Mouse (Mus musculus): ENCODE measurements at regions not wholly inside any gene's neighbourhood (a gene's known extent, or its start where the extent isn't known, plus 50 kb on each side); places are given as distances from the start of the nearest gene placed in this dataset.

DNA sequence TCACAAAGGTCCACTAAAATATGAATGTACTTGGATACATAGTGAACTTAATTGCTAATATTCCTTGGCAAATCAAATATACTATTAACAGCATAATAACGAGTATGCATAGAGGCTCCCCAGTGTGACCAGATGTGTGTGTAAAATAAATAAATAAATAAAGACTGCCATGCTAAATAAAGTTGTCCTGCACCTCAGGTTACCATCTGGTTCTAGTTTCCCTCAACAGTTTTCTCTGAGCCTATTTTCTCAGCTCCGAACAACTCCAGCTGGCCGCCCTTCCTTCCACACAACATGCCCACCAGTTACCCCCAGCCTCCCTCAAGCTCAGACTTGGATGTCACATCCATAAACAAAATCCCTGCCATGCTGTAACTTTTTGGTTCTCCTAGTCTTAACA is 253.8 kb upstream of the Tbx18 start:
- Histone ChIP-seq H3K4me3 (ENCODE audit: control insufficient read depth, low read depth, low read length) (no peak overlapping the region), H3K27me3 (ENCODE audit: control insufficient read depth, insufficient read depth, low read length) (no peaks in the 10 kb centered on the region), H3K36me3 (ENCODE audit: control insufficient read depth, insufficient read depth, low read length) (no peaks in the 10 kb centered on the region), H3K4me1 (ENCODE audit: control insufficient read depth, insufficient read depth, low read length) (no peaks in the 10 kb centered on the region), H3K27ac (ENCODE audit: control insufficient read depth, insufficient read depth, low read depth, low read length) (no peak overlapping the region)
- no peak for TF ChIP-seq CTCF (IDR thresholded peaks at IDR 0.05; ENCODE audit: control insufficient read depth, insufficient read depth, insufficient replicate concordance, low read depth, low read length)
- no peak for TF ChIP-seq POLR2A (IDR thresholded peaks at IDR 0.05; ENCODE audit: control insufficient read depth, low read depth, low read length)

DNA sequence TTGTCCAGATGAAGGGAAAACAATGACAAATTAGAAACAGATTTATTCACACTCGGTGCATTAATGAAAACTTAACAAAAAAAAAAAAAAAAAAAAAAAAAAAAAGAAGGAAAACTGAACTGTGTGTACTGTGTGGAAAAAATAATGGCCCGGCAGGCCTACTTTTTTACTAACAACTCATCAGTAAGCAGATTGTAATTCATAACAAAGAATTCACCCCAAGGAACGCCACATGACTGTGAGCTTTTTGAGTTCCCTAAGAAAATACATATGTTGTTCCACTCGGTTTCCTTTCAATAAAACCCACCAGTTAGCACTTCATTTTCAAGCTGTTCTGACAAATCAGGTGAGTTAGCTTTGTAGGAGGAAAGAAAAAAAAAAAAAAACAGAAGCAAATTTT is 254.4 kb upstream of the Tbx18 start:
- Histone ChIP-seq H3K4me1 (ENCODE audit: control insufficient read depth, insufficient read depth, low read length) (no peaks in the 10 kb centered on the region), H3K27ac (ENCODE audit: control insufficient read depth, insufficient read depth, low read depth, low read length) (no peak overlapping the region), H3K36me3 (ENCODE audit: control insufficient read depth, insufficient read depth, low read length) (no peaks in the 10 kb centered on the region), H3K27me3 (ENCODE audit: control insufficient read depth, insufficient read depth, low read length) (no peaks in the 10 kb centered on the region), H3K4me3 (ENCODE audit: control insufficient read depth, low read depth, low read length) (no peak overlapping the region)
- TF ChIP-seq POLR2A (IDR thresholded peaks at IDR 0.05; ENCODE audit: control insufficient read depth, low read depth, low read length): no peak
- no peak for TF ChIP-seq CTCF (IDR thresholded peaks at IDR 0.05; ENCODE audit: control insufficient read depth, insufficient read depth, insufficient replicate concordance, low read depth, low read length)

DNA sequence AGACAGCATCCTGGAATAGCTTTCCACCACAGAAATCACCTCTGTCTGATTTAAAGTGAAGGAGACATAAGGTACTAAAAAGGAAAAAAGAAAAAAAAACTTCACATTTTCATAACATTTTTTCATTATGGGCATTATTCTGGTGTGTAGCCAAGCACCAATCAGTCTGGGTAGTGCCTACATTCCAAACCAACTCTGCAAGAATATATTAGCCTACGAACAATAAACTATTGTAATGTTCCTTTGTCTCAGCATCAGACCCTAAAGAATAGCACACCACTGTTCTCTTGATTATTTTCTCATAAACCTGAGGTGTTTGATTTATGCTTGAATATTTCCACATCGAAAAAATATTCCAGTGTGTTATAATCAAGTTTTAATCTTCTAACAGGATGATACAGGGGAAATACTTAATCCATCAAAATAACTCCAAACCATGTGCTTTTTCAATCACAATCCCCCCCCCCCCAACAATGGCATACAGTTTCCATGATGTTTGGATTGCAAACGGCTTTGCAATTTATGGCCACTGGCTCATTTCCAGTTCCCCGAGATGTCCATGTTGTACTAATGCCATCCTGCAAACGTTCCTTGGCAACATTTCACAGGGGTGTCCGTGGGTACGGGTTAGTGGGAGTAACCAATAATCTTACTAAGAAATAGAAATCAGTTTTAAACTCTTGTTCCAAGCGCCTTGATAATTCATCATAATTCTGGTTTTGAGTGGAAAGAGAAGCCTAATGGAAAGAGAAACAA is 275.1 kb upstream of the Tbx18 start:
- no peak overlapping the region for H3K4me3 ChIP-seq (ENCODE audit: control insufficient read depth, low read depth, low read length)
- H3K36me3 ChIP-seq (ENCODE audit: control insufficient read depth, insufficient read depth, low read length): no peaks in the 10 kb centered on the region
- H3K4me1 ChIP-seq (ENCODE audit: control insufficient read depth, insufficient read depth, low read length): no peaks in the 10 kb centered on the region
- H3K27ac ChIP-seq (ENCODE audit: control insufficient read depth, insufficient read depth, low read depth, low read length): no peak overlapping the region
- H3K27me3 ChIP-seq (ENCODE audit: control insufficient read depth, insufficient read depth, low read length): no peaks in the 10 kb centered on the region
- no peak for TF ChIP-seq POLR2A (IDR thresholded peaks at IDR 0.05; ENCODE audit: control insufficient read depth, low read depth, low read length)
- no peak for TF ChIP-seq CTCF (IDR thresholded peaks at IDR 0.05; ENCODE audit: control insufficient read depth, insufficient read depth, insufficient replicate concordance, low read depth, low read length)

DNA sequence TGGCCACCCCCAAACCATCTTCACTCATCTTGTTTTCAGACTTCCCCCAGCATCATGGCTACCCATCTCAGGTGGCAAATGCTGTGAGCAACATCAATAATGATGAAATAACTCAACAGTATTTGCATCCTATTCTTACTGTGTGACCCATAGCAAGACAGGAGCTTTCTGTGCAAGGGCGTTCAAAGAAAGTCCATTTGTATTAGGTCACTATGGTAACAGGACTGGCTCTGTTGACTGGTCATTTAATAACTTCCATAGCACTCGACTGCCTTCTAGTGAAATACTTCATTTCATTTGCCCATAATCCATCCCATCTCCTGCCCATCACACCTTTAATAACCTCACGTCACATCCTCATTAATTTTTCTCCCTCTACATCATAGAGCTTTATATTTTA is 292.7 kb upstream of the Tbx18 start:
- H3K27ac ChIP-seq (ENCODE audit: control insufficient read depth, insufficient read depth, low read depth, low read length): no peak overlapping the region
- no peak for TF ChIP-seq POLR2A (IDR thresholded peaks at IDR 0.05; ENCODE audit: control insufficient read depth, low read depth, low read length)
- no peak for TF ChIP-seq CTCF (IDR thresholded peaks at IDR 0.05; ENCODE audit: control insufficient read depth, insufficient read depth, insufficient replicate concordance, low read depth, low read length)

DNA sequence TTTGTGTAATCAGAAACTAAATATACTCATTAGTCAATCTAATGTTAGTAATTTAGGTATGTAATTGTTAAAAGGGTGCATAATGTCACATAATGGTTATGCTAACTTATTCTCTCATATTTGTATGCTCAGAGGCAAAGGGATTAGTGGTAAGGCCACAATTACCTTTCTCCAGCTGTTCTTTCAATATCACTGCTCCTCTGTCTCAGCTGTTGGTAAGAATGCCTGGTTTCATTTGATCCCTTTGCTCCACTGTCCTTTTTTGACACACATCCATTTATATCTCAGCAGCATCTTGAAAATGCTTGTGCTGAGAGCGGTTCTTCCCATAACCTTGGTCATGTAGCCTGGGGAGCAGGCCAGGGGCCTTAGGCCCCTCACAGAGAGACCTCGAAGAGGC is 294.9 kb upstream of the Tbx18 start:
- H3K27ac ChIP-seq (ENCODE audit: control insufficient read depth, insufficient read depth, low read depth, low read length): no peak overlapping the region
- no peak for TF ChIP-seq CTCF (IDR thresholded peaks at IDR 0.05; ENCODE audit: control insufficient read depth, insufficient read depth, insufficient replicate concordance, low read depth, low read length)
- no peak for TF ChIP-seq POLR2A (IDR thresholded peaks at IDR 0.05; ENCODE audit: control insufficient read depth, low read depth, low read length)
- no peaks in the 10 kb centered on the region for H3K36me3 ChIP-seq (ENCODE audit: control insufficient read depth, insufficient read depth, low read length)
- H3K27me3 ChIP-seq (ENCODE audit: control insufficient read depth, insufficient read depth, low read length): no peaks in the 10 kb centered on the region
- H3K4me1 ChIP-seq (ENCODE audit: control insufficient read depth, insufficient read depth, low read length): no peaks in the 10 kb centered on the region
- H3K4me3 ChIP-seq (ENCODE audit: control insufficient read depth, low read depth, low read length): no peak overlapping the region

More for the DNA sequence above, 292.7 kb upstream of the Tbx18 start:
- no peaks in the 10 kb centered on the region for H3K27me3 ChIP-seq (ENCODE audit: control insufficient read depth, insufficient read depth, low read length)
- no peaks in the 10 kb centered on the region for H3K36me3 ChIP-seq (ENCODE audit: control insufficient read depth, insufficient read depth, low read length)
- H3K4me1 ChIP-seq (ENCODE audit: control insufficient read depth, insufficient read depth, low read length): no peaks in the 10 kb centered on the region
- H3K4me3 ChIP-seq (ENCODE audit: control insufficient read depth, low read depth, low read length): no peak overlapping the region

DNA sequence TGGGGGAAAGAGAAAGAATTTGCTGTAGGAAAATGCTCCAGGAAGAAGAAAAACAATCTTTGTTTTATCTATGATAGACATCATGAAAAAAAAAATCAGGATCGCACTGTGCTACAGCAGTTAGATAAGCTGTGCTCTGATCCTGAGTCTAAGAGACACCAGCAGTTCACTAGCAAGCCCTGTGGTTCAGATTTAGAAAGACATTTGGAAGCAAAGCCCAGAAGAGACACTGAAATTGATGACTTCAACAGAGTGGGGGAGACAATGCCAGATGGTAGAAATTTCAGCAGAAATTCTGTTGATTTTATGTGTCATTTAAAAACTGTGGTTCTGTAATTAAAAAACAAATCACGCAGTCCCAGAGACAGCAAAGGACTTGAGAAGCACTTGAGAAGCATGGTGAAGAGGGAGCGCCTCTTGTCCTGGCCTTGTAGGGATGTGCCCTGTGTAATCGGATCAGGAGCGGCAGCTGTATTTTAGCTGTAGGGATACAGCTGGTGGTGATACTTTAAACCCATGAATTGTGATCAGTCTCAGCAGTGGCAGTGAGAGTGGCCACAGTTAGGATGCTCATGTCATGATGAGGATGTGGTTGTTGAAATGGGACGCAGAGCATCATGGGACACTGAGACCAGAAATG is 296.4 kb upstream of the Nt5e start:
- no peaks in the 10 kb centered on the region for H3K27me3 ChIP-seq (ENCODE audit: control insufficient read depth, insufficient read depth, low read length)
- no peaks in the 10 kb centered on the region for H3K36me3 ChIP-seq (ENCODE audit: control insufficient read depth, insufficient read depth, low read length)
- no peaks in the 10 kb centered on the region for H3K4me1 ChIP-seq (ENCODE audit: control insufficient read depth, insufficient read depth, low read length)
- H3K4me3 ChIP-seq (ENCODE audit: control insufficient read depth, low read depth, low read length): no peak overlapping the region
- no peak overlapping the region for H3K27ac ChIP-seq (ENCODE audit: control insufficient read depth, insufficient read depth, low read depth, low read length)
- no peak for TF ChIP-seq POLR2A (IDR thresholded peaks at IDR 0.05; ENCODE audit: control insufficient read depth, low read depth, low read length)
- TF ChIP-seq CTCF (IDR thresholded peaks at IDR 0.05; ENCODE audit: control insufficient read depth, insufficient read depth, insufficient replicate concordance, low read depth, low read length): no peak

DNA sequence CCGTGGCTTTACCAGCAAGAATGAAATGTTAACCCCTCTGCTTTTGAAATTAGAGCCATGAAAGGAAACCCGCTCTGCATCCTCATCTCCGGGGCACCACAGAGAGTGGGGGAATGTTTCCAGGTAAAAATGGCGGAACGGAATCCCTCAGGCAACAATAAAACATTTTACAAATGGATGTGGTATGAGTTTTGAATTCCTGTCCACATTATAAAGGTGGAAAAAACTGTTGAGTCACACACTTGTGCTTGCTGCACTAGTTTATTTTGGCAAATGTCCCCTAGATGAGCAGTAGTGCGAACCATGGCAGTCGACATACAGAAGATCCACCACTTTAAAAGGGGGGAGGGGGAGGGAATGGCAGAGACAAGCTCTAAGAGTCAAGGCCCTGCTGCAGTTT is 289.4 kb upstream of the Nt5e start:
- H3K4me1 ChIP-seq (ENCODE audit: control insufficient read depth, insufficient read depth, low read length): no peaks in the 10 kb centered on the region
- no peak overlapping the region for H3K27ac ChIP-seq (ENCODE audit: control insufficient read depth, insufficient read depth, low read depth, low read length)
- no peaks in the 10 kb centered on the region for H3K36me3 ChIP-seq (ENCODE audit: control insufficient read depth, insufficient read depth, low read length)
- H3K4me3 ChIP-seq (ENCODE audit: control insufficient read depth, low read depth, low read length): no peak overlapping the region
- no peak for TF ChIP-seq CTCF (IDR thresholded peaks at IDR 0.05; ENCODE audit: control insufficient read depth, insufficient read depth, insufficient replicate concordance, low read depth, low read length)
- TF ChIP-seq POLR2A (IDR thresholded peaks at IDR 0.05; ENCODE audit: control insufficient read depth, low read depth, low read length): no peak
- H3K27me3 ChIP-seq (ENCODE audit: control insufficient read depth, insufficient read depth, low read length): no peaks in the 10 kb centered on the region
